Mouse (Mus musculus) heart, adult 2 months (tissue): ENCODE results near the gene Zfp382. TPM values are rescaled to one million over a fixed set of nuclear protein-coding genes. Genes with fewer than 3 reads are reported as not detected.

Experiments used
- DNase-seq, 2 experiments: peaks; one replicate each; pipeline ENCODE4 v3.0.0; 2021
- H3K27ac ChIP-seq: fragments of 200-600 bp; 2 replicates; pipeline ENCODE4 v1.8.1; 2022
- H3K27me3 ChIP-seq: fragments of 200-500 bp; 2 replicates; pipeline ENCODE4 v1.6.1; 2012; ENCODE audit warnings: mild to moderate bottlenecking, low read length, inconsistent platforms, mixed read lengths; ENCODE audit not compliant: control insufficient read depth, insufficient read depth
- H3K36me3 ChIP-seq: fragments of 200-500 bp; 2 replicates; pipeline ENCODE4 v1.6.1; 2012; ENCODE audit warnings: low read length, inconsistent platforms; ENCODE audit not compliant: control insufficient read depth, insufficient read depth
- H3K4me1 ChIP-seq: fragments of 200-500 bp; 2 replicates; pipeline ENCODE4 v1.6.1; 2011; ENCODE audit warnings: low read length; ENCODE audit not compliant: control insufficient read depth, insufficient read depth
- H3K4me3 ChIP-seq: fragments of 200-600 bp; 2 replicates; pipeline ENCODE4 v1.8.1; 2022
- H3K79me2 ChIP-seq: fragments of 200-500 bp; replicated peaks from 2 replicates; pipeline ENCODE4 v1.6.1; 2012; ENCODE audit warnings: mild to moderate bottlenecking, inconsistent platforms, low read length, moderate library complexity, mixed read lengths; ENCODE audit not compliant: control insufficient read depth, insufficient read depth
- H3K9ac ChIP-seq: fragments of 200-500 bp; 2 replicates; pipeline ENCODE4 v1.6.1; 2012; ENCODE audit warnings: low read depth, mild to moderate bottlenecking, control low read depth, inconsistent platforms, low read length, mixed read lengths
- CTCF ChIP-seq: fragments of 200-600 bp; IDR thresholded peaks from 2 replicates; pipeline ENCODE4 v1.8.1; 2022; ENCODE audit warnings: antibody characterized with exemption, mild to moderate bottlenecking, moderate library complexity
- EP300 ChIP-seq: fragments of 200-500 bp; IDR thresholded peaks from 2 replicates; pipeline ENCODE4 v1.6.1; 2011; ENCODE audit warnings: low read depth, low read length, control low read depth; ENCODE audit not compliant: insufficient read depth
- POLR2A ChIP-seq: fragments of 200-500 bp; IDR thresholded peaks from 2 replicates; pipeline ENCODE4 v1.6.1; 2011; ENCODE audit warnings: mild to moderate bottlenecking, low read depth, low read length, control low read depth; ENCODE audit not compliant: insufficient read depth
- WGBS: fragments of 180-500 bp; shearing (Covaris S2); methylation state at CpG from one replicate; pipeline ENCODE4 v1.1.7; 2018; 5-methylcytosine and 5-hydroxymethylcytosine counted together
- intact Hi-C: fragments of 180-260 bp; cut with DNase I; formaldehyde crosslinking; loops from one replicate; pipeline ENCODE4 v1.15.1; 2025
- polyA plus RNA-seq: library from polyadenylated mRNA; depleted of rRNA; stranded (reverse); fragments of >200 nt; gene quantifications from 2 replicates; pipeline ENCODE4 v1.2.3, GENCODE M21; 2012
- total RNA-seq, 2 experiments: library from RNA; stranded (reverse); gene quantifications; 2 replicates each; pipeline ENCODE4 v1.2.3; 2021

Gene Zfp382
- total and polyA plus RNA-seq, 3 experiments, result 0.68 to 2.4 (median 2.1) TPM

- TF ChIP-seq POLR2A (no peak), CTCF (no peak), EP300 (no peak)
- 91% methylated on average over 10 of the region's 10 CpGs for WGBS
- H3K27ac ChIP-seq, result no peak overlapping the region
- H3K9ac ChIP-seq, result no peak overlapping the region
- no peak for DNase-seq
- no peaks in the 10 kb centered on the region for H3K79me2 ChIP-seq
- H3K4me1 ChIP-seq, result no peaks in the 10 kb centered on the region
- H3K36me3 ChIP-seq, result peaks cover 2% of the 10 kb centered on the region; the same call in 1 of the 2 replicates
- no peak overlapping the region for H3K4me3 ChIP-seq
- intact Hi-C loops, result no loop called here
- no peaks in the 10 kb centered on the region for H3K27me3 ChIP-seq
These were observed 15.1 kb downstream of the Zfp382 start for GRCm38 (mm10) chr7:30136826-30137225.

- TF ChIP-seq EP300 (no peak), CTCF (no peak), POLR2A (no peak)
- H3K4me1 ChIP-seq, result no peaks in the 10 kb centered on the region
- DNase-seq, result no peak
- H3K27ac ChIP-seq, result no peak overlapping the region
- H3K4me3 ChIP-seq, result peak overlapping the region; percentile 51
- intact Hi-C loops, result no loop called here
- H3K36me3 ChIP-seq, result no peaks in the 10 kb centered on the region
- H3K9ac ChIP-seq, result peak overlapping the region; percentile 40
- H3K79me2 ChIP-seq, result no peaks in the 10 kb centered on the region
- no peaks in the 10 kb centered on the region for H3K27me3 ChIP-seq
- WGBS, result 18% methylated on average over 8 of the region's 8 CpGs
These were observed 21.4 kb downstream of the Zfp382 start for GRCm38 (mm10) chr7:30143170-30143554.

GRCm38 (mm10) chr7:30143555-30144209 lies 21.9 kb downstream of the Zfp382 start:
- TF ChIP-seq EP300, result no peak
- TF ChIP-seq CTCF, result no peak
- TF ChIP-seq POLR2A, result no peak
- Histone ChIP-seq H3K4me3 (peak overlapping the region; percentile 51), H3K79me2 (no peaks in the 10 kb centered on the region), H3K27me3 (no peaks in the 10 kb centered on the region), H3K9ac (peak overlapping the region; percentile 40), H3K36me3 (no peaks in the 10 kb centered on the region), H3K27ac (no peak overlapping the region; the same call in 1 of the 2 replicates), H3K4me1 (no peaks in the 10 kb centered on the region)
- 2% methylated on average over 35 of the region's 35 CpGs for WGBS
- peak; percentile 57 for DNase-seq
- intact Hi-C loops, result no loop called here

- Histone ChIP-seq H3K27ac (no peak overlapping the region), H3K36me3 (no peaks in the 10 kb centered on the region), H3K4me3 (no peak overlapping the region), H3K79me2 (no peaks in the 10 kb centered on the region), H3K27me3 (no peaks in the 10 kb centered on the region), H3K9ac (no peak overlapping the region), H3K4me1 (no peaks in the 10 kb centered on the region)
- DNase-seq, result no peak
- intact Hi-C loops, result no loop called here
- 97% methylated on average over 5 of the region's 5 CpGs for WGBS
- TF ChIP-seq CTCF (no peak), EP300 (no peak), POLR2A (no peak)
These were observed 25.3 kb downstream of the Zfp382 start for GRCm38 (mm10) chr7:30147011-30147410.

- Histone ChIP-seq H3K4me3 (no peak overlapping the region), H3K27ac (no peak overlapping the region), H3K9ac (no peak overlapping the region), H3K27me3 (no peaks in the 10 kb centered on the region), H3K36me3 (no peaks in the 10 kb centered on the region), H3K79me2 (no peaks in the 10 kb centered on the region), H3K4me1 (no peaks in the 10 kb centered on the region)
- no peak for DNase-seq
- intact Hi-C loops, result no loop called here
- TF ChIP-seq CTCF (peak; percentile 12; the same call in 1 of the 2 replicates), POLR2A (no peak)
- 94% methylated on average over 1 of the region's 1 CpGs for WGBS
These were observed 32.3 kb downstream of the Zfp382 start for GRCm38 (mm10) chr7:30154040-30154439.

GRCm38 (mm10) chr7:30155507-30155906 lies 33.8 kb downstream of the Zfp382 start:
- TF ChIP-seq CTCF (no peak), EP300 (no peak), POLR2A (no peak)
- Histone ChIP-seq H3K36me3 (no peaks in the 10 kb centered on the region; the same call in 1 of the 2 replicates), H3K27me3 (no peaks in the 10 kb centered on the region), H3K4me1 (no peaks in the 10 kb centered on the region), H3K9ac (no peak overlapping the region), H3K27ac (no peak overlapping the region), H3K4me3 (no peak overlapping the region), H3K79me2 (no peaks in the 10 kb centered on the region)
- DNase-seq, result no peak
- intact Hi-C loops, result no loop called here
- WGBS, result 93% methylated on average over 3 of the region's 3 CpGs
